In genomic region chr13:48262451-48262969, GRCm38 (mm10) we compare ENCODE assay signal across 9 mouse cellular contexts. TPM values are rescaled to one million over a fixed set of nuclear protein-coding genes. Genes with fewer than 3 reads are reported as not detected.
DNase-seq lines count a peak whose midpoint lies in the region; ATAC-seq and TF ChIP-seq lines count a peak whose summit lies in the region.
"Had no signal": no experiment of that assay in that cellular context is flagged by ENCODE, and none has a peak within 500 bp of the region (broad histone marks: within the 10 kb centered on the region; RNA-seq: fewer than 3 reads in every experiment).

No protein-coding gene starts in this region.

- ATAC-seq in lung, embryonic 14.5 days (ENCODE audit: insufficient read depth): no peak

- peak; percentile 6 to 7 for DNase-seq in layer of hippocampus, postnatal 36 days
- no peak for DNase-seq in layer of hippocampus, adult 9-10 months (ENCODE audit: low spot score)
- peak; percentile 37 to 41 for DNase-seq in cerebellum, postnatal 25 days
- DNase-seq in heart, embryonic 10.5 days (ENCODE audit: low spot score): no peak
- DNase-seq in kidney, adult 9 months: peak; percentile 91
- peak; percentile 48 for DNase-seq in lung, embryonic 14.5 days
- DNase-seq in retina, embryonic 14.5 days (ENCODE audit: low spot score): peak; percentile 50
- no peak for DNase-seq in thymus, postnatal 10 days (ENCODE audit: low spot score in 2 of 2)

- peak overlapping the region; percentile 91 for H3K27ac ChIP-seq in heart, embryonic 10.5 days
- 0 out of 2 replicates have a peak overlapping the region, but pooled peaks have one; percentile 87 for H3K27ac ChIP-seq in lung, embryonic 14.5 days (ENCODE audit: low read depth)

- peak overlapping the region; percentile 90 for H3K4me2 ChIP-seq in lung, embryonic 14.5 days

- under 1% methylated on average over 25 of the region's 25 CpGs for whole genome bisulfite sequencing in heart, embryonic 10.5 days
- under 1% methylated on average over 25 of the region's 25 CpGs for WGBS in lung, embryonic 14.5 days

- peaks cover 9% of the 10 kb centered on the region; the same call in 1 of the 2 replicates for H3K27me3 ChIP-seq in heart, embryonic 10.5 days (ENCODE audit: insufficient read depth, poor library complexity, severe bottlenecking)
- peaks cover 9% of the 10 kb centered on the region; the same call in 1 of the 2 replicates for H3K27me3 ChIP-seq in lung, embryonic 14.5 days (ENCODE audit: insufficient read depth, low read length)

- H3K4me1 ChIP-seq in heart, embryonic 10.5 days: peaks cover 15% of the 10 kb centered on the region
- no peaks in the 10 kb centered on the region for H3K4me1 ChIP-seq in lung, embryonic 14.5 days (ENCODE audit: insufficient read depth)

- no peak for TF ChIP-seq CTCF in lung, embryonic 14.5 days (IDR thresholded peaks at IDR 0.05; ENCODE audit: low read depth)

- no peaks in the 10 kb centered on the region for H3K36me3 ChIP-seq in heart, embryonic 10.5 days
- H3K36me3 ChIP-seq in lung, embryonic 14.5 days (ENCODE audit: insufficient read depth): no peaks in the 10 kb centered on the region

- H3K4me3 ChIP-seq in heart, embryonic 10.5 days: peak overlapping the region; percentile 78
- peak overlapping the region; percentile 71 for H3K4me3 ChIP-seq in lung, embryonic 14.5 days (ENCODE audit: low read depth, low read length)

- peak overlapping the region; percentile 71 for H3K9ac ChIP-seq in lung, embryonic 14.5 days

- no peaks in the 10 kb centered on the region for H3K9me3 ChIP-seq in heart, embryonic 10.5 days
- H3K9me3 ChIP-seq in lung, embryonic 14.5 days (ENCODE audit: low read depth, low read length): no peaks in the 10 kb centered on the region

RNA-seq across cellular contexts. Expression of gene Id4, which starts 1.5 kb away (rescaled TPM):
- total RNA-seq in layer of hippocampus, postnatal 36 days (2021): 10 to 100 TPM; 51.0 to 52.3 TPM
- 2.7 and 6.6 TPM in 2 replicates for polyA plus RNA-seq in heart, embryonic 10.5 days (2016; fragmentation: Nextera tagmentation; extraction: Ambion mirVana)
- 8.3 and 8.4 TPM in 2 replicates for polyA plus RNA-seq in lung, embryonic 14.5 days (2014; fragmentation: Nextera tagmentation; extraction: Ambion mirVana)
- total RNA-seq: hematopoietic stem cell, adult 5-6 weeks had no signal

Comparison
In these comparisons a context has a peak if more than half of its experiments do, and no peak if none do; other contexts are left out.
1. DNase-seq: peak in layer of hippocampus, postnatal 36 days (2 of 2), cerebellum, postnatal 25 days (2 of 2), kidney, adult 9 months (single experiment), lung, embryonic 14.5 days (single experiment) and retina, embryonic 14.5 days (single experiment); none in layer of hippocampus, adult 9-10 months (single experiment), heart, embryonic 10.5 days (single experiment) and thymus, postnatal 10 days (0 of 2).